Mouse (Mus musculus) right cerebral cortex, adult 2 months (tissue): ENCODE data around the gene Pramel7.
"Not testable (repeated sequence)": the region's sequence is repeated elsewhere in the genome, so short reads cannot be mapped to it uniquely, and the experiment has no call there.

Experiments used
- DNase-seq, 2 experiments: peaks; one replicate each; pipeline ENCODE4 v3.0.0; 2021 to 2022; ENCODE audit warnings: low spot score in 2 of 2

The Pramel7 gene

GRCm38 (mm10) chr2:87496993-87497392, at the start of gene Pramel7:
TSS of gene Pramel7 (minus strand) at chr2:87497093.
- DNase-seq = not testable (repeated sequence)

- no peak for DNase-seq
Observed at GRCm38 (mm10) chr2:87545442-87545841, 48.5 kb upstream of the Pramel7 start, which contains the start of gene Olfr1128. TSS of gene Olfr1128 (minus strand) at chr2:87545542.

- DNase-seq = no peak
Observed at GRCm38 (mm10) chr2:87534826-87535225, 37.9 kb upstream of the Pramel7 start.

- DNase-seq = no peak
Observed at GRCm38 (mm10) chr2:87531496-87531895, 34.6 kb upstream of the Pramel7 start, which contains the start of gene Olfr153. TSS of gene Olfr153 (plus strand) at chr2:87531796.

GRCm38 (mm10) chr2:87525899-87526616, 29.2 kb upstream of the Pramel7 start:
- DNase-seq = peak; percentile 7 to 8

- no peak for DNase-seq
Observed at GRCm38 (mm10) chr2:87520651-87521050, 23.8 kb upstream of the Pramel7 start.

GRCm38 (mm10) chr2:87516581-87516980, 19.7 kb upstream of the Pramel7 start:
- DNase-seq = no peak

GRCm38 (mm10) chr2:87515457-87516060, 18.7 kb upstream of the Pramel7 start:
- DNase-seq = no peak

GRCm38 (mm10) chr2:87515046-87515445, 18.2 kb upstream of the Pramel7 start:
- no peak for DNase-seq

- no peak for DNase-seq
Observed at GRCm38 (mm10) chr2:87506265-87506664, 9.4 kb upstream of the Pramel7 start, which contains the start of gene Pramel6. TSS of gene Pramel6 (plus strand) at chr2:87506565.

- no peak for DNase-seq
Observed at GRCm38 (mm10) chr2:87482276-87482675, 14.6 kb downstream of the Pramel7 start.

GRCm38 (mm10) chr2:87481158-87481557, 15.7 kb downstream of the Pramel7 start:
- no peak for DNase-seq

GRCm38 (mm10) chr2:87480207-87480606, 16.7 kb downstream of the Pramel7 start:
- DNase-seq = no peak

GRCm38 (mm10) chr2:87461769-87462168, 35.1 kb downstream of the Pramel7 start:
- DNase-seq = no peak

- DNase-seq = no peak
Observed at GRCm38 (mm10) chr2:87453662-87454061, 43.2 kb downstream of the Pramel7 start, which contains the start of gene Olfr1126. TSS of gene Olfr1126 (plus strand) at chr2:87453962.
